Mouse (Mus musculus): ENCODE measurements around the gene Ccdc92.

Ccdc92 gene

DNA sequence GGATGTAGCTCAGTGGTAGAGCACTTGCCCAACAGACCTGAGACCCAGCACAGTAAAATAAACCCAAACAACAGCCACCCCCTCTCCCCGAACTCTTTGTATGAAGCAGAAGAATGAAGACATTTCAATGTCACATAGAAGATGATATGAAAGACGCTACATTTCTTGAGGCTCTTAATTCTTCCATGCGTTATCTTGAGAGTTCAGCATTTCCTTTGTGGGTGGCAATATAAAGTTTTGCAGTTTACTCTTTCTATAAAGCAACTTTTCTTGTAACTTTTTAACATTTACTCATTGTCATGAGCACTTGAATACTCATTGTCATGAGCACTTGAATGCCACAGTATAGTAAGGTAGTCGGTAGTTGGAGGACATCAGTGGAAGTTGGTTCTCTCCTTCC is 8.0 kb downstream of the Ccdc92 start:
- DNase-seq (ENCODE audit: low spot score), result no peak

DNA sequence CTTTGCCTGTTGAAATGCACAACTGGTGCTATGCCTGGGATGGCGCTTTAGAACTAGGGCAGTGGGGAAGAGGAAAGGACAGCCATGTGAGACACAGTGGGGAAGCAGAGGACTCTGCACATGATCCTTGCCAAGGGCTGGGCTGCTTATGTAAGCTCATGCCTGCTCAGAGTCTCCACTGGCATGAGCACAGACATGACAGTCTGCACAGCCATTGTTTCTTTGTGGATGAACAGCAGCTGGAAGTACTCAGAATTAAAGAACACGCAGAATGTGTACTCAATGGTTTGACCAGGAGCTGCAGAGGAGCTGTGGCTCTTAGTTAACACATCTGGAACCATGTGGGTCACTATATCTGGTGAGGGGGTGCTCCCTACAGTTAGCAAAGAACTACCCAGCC is 9.1 kb downstream of the Ccdc92 start:
- DNase-seq (ENCODE audit: low spot score), result peak; percentile 58

DNA sequence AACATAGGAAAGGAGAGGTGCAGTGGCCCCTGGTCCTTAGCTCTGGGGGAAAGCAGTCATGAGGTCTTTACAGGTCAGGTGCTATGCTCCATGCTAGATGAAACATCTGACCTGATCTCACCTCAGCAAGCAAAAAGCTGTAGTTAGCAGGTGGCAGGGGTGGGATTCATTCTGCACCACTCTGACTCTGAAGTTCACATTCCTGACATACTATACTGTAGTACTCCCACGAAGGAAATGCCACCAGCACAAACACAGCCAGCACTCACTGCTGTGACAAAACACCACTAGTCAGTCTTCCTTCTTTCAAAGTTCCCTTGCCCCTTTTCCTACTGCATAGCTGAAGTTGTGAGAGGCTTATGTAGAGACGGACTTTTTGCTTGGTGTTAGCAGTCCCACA is 9.9 kb downstream of the Ccdc92 start:
- DNase-seq (ENCODE audit: low spot score), result no peak

DNA sequence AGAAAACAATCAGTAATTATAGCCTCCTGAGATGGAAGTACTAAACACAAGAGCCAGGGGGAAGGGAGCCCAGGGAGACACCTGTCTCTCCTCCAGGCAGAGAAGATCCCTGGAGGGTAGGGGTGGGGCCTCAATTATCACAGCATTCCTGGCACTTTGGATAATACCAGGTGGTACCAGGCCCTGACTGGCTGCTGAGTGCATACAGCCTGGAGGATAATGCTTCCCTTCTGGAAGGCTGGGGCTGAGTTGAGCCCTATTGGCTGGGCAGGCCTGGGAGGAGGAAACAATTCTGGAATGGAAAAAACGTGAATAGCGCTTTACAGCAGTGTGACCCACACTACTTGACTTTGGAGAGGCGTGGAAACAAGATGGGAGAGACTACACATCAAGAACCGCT is 10.7 kb downstream of the Ccdc92 start:
- DNase-seq (ENCODE audit: low spot score), result no peak

- no peak for DNase-seq (ENCODE audit: low spot score)
Measured at GRCm38 (mm10) chr5:124848994-124849393, 13.2 kb downstream of the Ccdc92 start.

DNA sequence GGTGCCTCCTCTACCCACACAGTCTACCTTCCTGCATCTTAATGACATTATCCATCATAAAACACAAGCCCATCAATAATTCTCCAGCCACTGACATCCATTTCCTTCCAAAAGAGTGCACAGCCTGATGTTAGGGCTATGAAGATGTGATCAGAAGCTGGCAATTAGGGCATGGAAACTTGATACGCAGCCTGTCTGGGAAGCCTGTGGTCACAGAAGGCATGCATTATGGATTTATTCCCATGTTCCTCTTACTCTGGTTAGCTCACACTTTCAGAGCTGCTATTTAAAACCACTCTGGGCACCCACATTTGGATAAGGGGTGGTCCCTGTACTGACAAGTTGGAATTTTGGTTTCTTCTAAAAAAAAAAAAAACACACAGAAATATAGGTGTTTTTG is 15.2 kb downstream of the Ccdc92 start:
- DNase-seq (ENCODE audit: low spot score), result no peak

DNA sequence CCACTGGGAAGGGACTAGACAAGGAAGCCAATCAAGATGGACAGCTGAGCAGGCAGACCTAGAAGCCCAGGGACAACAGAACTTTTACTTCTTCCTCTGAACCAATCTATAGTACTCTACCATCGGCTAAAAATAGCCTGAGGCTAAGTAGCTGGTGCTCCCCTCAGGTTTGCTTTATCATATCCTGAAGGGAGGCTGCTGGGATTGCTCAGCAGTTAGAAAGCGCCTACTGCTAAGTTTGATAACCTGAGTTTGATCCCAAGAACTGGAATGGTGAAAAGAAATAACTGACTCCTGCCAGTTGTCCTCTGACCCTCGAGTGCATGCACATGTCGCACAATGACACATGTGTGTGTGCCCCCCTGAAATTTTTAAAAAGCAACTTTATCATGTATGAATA is 17.3 kb downstream of the Ccdc92 start:
- no peak for DNase-seq (ENCODE audit: low spot score)

GRCm38 (mm10) chr5:124843386-124843785 is 18.8 kb downstream of the Ccdc92 start:
- DNase-seq (ENCODE audit: low spot score), result peak; percentile 37

DNA sequence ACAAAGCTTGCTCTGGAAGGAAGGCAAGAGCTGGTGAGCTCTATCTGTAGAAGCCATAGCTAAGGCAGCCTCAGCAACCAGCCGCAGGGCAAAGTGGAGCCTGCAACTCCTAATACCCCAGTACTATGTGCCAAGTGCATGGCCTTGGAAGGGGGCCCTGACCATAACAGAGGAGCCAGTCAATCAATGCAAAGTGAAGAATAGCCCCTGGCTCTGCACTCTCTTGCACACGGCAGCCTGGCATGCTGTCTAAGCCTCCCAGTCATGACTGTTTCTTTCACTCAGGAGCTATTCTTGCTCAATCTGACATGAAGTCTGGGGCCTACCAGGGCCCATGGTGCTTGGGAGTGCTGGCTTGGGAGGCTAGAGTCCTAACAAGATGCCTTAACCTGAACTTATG is 21.6 kb downstream of the Ccdc92 start:
- no peak for DNase-seq (ENCODE audit: low spot score)

GRCm38 (mm10) chr5:124840202-124840601 is 22.0 kb downstream of the Ccdc92 start:
- DNase-seq (ENCODE audit: low spot score), result no peak

DNA sequence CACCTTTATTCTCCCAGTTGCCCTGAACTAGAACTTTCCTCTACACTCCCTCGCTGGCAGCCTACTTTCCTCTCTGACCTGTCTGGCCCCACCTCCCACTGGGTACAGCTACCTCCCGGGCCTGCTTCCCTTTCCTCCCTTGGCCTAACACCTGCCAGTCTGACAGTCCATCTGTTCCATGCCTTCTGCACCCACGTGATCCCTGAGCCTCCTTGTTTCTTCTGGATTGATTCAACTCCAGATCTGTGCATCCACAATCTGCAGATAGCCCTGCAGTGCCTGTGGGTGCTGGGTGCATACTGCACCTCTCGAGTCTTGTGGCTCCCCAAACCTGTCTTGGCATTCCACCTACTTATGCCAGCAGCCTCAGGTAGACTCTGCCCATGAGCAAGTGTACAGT is 25.6 kb downstream of the Ccdc92 start:
- no peak for DNase-seq (ENCODE audit: low spot score)

GRCm38 (mm10) chr5:124836075-124836474 is 26.1 kb downstream of the Ccdc92 start:
- no peak for DNase-seq (ENCODE audit: low spot score)

DNA sequence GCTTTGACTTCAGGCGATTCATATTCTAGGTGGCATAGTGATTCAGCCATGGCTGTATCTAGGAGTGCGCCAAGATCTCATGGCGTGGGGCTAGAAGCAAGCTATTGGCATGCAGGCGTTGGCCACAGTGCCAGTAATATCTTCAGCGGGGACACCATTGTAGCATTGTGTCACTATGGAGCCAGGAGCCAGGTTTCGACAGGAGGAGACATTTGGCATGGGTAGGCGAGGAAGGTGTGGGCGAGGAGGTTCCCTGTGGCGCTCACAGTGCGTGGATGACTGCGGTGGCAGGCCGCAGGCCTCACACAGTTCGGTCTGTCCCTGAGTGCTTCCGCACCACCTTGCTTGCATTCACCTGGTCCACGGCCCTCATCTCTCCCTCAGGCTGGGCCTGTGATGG is 27.0 kb downstream of the Ccdc92 start:
- no peak for DNase-seq (ENCODE audit: low spot score)

DNA sequence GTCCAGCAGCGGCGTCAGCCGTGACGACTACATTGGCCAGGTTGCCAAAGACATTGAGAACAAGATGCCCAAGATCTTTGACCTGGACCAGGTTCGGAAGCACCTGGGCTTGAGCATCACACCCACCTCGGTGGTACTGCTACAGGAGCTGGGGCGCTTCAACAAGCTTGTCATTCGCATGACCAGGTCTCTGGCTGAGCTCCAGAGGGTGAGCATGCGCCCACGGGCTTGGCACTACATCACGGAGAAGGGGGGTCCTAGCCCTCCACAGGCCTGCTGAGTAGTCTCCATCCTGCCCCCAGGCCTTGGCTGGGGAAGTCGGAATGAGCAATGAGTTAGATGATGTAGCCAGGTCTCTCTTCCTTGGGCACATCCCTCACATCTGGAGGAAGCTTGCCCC is 31.9 kb downstream of the Ccdc92 start:
- DNase-seq (ENCODE audit: low spot score), result no peak

DNA sequence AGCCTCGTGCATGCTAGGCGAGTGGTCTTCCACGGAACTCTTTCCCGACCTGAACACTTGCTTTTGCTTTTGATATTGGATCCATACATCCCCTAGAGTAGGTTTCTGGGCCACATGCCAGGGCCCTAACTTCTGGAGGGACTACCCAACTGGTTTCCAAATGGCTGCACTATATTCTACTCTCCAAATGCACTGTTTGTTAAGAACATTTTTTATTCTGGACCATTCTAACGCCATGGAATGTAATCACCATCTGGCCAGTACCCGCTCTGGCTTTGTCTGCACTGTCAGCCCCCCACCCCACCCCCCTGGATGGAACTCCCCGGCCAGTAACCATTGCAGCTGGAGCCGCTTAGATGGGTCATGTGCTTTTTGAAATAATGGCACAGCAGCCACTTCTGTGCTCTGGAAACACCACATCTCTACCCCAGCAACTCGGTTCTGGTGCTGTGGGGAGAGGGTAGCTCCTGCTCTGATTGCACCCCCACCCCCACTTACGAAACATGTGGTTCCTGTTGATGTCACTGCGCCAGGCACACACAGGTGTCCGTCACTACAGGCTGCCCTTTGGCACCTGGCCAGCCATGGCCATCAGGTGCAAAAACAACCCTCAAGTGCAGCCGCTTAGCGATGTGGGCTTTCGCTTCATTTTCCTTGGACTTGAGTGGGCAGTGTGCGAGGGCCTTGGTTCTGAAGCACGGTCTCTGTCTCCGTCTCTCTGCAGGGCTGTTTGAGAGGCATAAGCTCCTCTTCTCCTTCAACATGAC is 39.9 kb downstream of the Ccdc92 start:
- no peak for DNase-seq (ENCODE audit: low spot score)

GRCm38 (mm10) chr5:124817050-124817449 is 45.2 kb downstream of the Ccdc92 start:
- DNase-seq (ENCODE audit: low spot score), result no peak

DNA sequence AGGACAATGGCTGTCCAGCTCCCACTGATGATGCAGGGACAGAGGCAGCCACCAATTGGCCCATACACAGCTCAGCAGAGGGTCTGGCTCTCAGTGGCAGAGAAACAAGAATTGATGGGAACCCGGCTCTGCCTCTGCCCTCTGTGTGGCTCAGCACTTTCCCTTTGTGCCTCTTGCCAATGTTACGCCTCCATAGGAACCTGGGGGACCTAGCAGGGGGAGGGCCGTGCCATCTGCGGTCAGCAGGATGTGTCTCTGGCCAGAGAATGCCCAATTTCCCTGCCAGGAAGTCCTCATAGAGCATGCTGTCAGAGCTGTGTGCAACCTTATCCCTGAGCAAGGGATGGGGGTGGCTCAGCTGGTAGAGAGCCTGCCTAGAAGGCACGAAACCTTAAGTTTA is 47.4 kb downstream of the Ccdc92 start:
- DNase-seq (ENCODE audit: low spot score), result no peak

- no peak for DNase-seq (ENCODE audit: low spot score)
Measured at GRCm38 (mm10) chr5:124812466-124812865, 49.8 kb downstream of the Ccdc92 start.

- peak; percentile 98 for DNase-seq (ENCODE audit: low spot score)
Measured at GRCm38 (mm10) chr5:124809708-124810366, 52.4 kb downstream of the Ccdc92 start.

DNA sequence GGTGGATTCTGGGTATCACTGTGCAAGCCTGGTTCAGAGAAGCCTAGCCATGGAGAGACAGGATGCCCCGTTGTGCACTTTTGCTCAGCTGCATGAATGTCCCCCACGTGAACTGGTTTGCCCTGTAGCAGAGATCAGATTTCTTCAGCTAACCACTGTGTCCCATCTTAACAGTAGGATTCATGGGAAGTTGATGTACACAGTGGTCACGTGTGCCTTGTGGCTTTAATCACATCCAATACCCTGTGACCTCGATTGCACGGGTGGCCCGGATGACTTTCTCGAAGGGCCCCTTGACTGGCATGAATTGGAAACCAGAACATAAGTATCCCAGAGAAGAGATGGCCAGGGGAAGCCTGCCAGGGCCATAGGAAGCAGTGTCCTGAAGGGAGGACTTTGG is 70.1 kb downstream of the Ccdc92 start:
- DNase-seq (ENCODE audit: low spot score), result no peak

- no peak for DNase-seq (ENCODE audit: low spot score)
Measured at GRCm38 (mm10) chr5:124785650-124786049, 76.6 kb downstream of the Ccdc92 start.
